Mouse (Mus musculus): ENCODE results near the gene Suds3. TPM values are rescaled to one million over a fixed set of nuclear protein-coding genes. Genes with fewer than 3 reads are reported as not detected.

Gene Suds3
- polyA plus RNA-seq, 1 experiment from 2014 or later = 26.6 TPM

DNA sequence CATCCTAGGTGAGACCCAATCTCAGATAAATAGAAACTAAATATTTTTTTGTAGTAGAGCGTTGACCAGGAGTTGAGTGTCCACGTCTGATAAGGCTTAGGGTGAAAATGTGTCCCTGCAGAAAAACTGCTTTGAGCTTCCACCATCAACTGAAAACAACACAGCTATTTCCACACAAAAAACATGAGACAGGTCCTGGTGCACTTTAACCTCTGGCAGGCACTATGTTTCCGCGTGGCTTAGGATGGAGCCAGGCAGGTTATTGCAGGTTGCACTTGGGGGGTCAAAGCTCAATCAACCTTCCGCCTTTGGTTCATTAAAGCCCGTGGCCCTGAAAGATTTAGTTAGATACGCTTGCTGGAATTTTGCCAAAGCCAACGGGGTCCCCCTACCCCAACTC is 2.9 kb upstream of the Suds3 start:
- Histone ChIP-seq H3K9me3 (replicated peaks; ENCODE audit: control insufficient read depth, low read length) (no peaks in the 10 kb centered on the region), H3K4me1 (ENCODE audit: control insufficient read depth, low read depth, low read length) (peaks cover 51% of the 10 kb centered on the region), H3K27me3 (ENCODE audit: control insufficient read depth, insufficient read depth, low read depth, low read length) (no peaks in the 10 kb centered on the region), H3K36me3 (ENCODE audit: control insufficient read depth, insufficient read depth) (no peaks in the 10 kb centered on the region), H3K27ac (ENCODE audit: low read length) (peak overlapping the region; percentile 92), H3K4me3 (ENCODE audit: low read depth, low read length) (peak overlapping the region; percentile 31), H3K9ac (ENCODE audit: low read depth, low read length) (peak overlapping the region; percentile 10), H3K4me2 (ENCODE audit: low read depth, low read length) (peak overlapping the region; percentile 77)
- ATAC-seq (ENCODE audit: low read depth) = no peak
- WGBS (ENCODE audit: insufficient replicate concordance) = 21% methylated on average over 8 of the region's 8 CpGs

DNA sequence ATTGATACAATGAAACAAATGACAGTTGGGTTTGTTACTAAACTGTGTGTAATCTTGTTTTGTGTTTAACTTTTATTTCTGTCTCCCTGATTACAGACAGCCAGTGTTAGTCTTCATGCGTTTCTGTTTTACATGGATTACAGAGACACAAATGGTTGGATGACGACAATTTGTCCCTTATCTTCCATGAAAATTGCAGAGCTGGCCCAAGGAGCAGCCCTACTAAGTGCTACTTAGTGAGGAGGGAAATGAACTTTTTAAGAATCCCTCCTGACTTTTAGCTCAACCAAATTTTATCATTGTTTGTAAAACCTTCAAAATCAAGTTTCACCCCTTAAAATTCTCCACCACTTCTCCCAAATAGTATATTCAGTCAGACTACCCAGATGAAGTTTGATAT is 2.3 kb upstream of the Suds3 start:
- Histone ChIP-seq H3K9ac (ENCODE audit: low read depth, low read length) (no peak overlapping the region), H3K9me3 (replicated peaks; ENCODE audit: control insufficient read depth, low read length) (no peaks in the 10 kb centered on the region), H3K4me2 (ENCODE audit: low read depth, low read length) (peak overlapping the region; percentile 77; the same call in 1 of the 2 replicates), H3K36me3 (ENCODE audit: control insufficient read depth, insufficient read depth) (peaks cover 2% of the 10 kb centered on the region; the same call in 1 of the 2 replicates), H3K27ac (ENCODE audit: low read length) (peak overlapping the region; percentile 92), H3K27me3 (ENCODE audit: control insufficient read depth, insufficient read depth, low read depth, low read length) (no peaks in the 10 kb centered on the region), H3K4me3 (ENCODE audit: low read depth, low read length) (no peak overlapping the region), H3K4me1 (ENCODE audit: control insufficient read depth, low read depth, low read length) (peaks cover 45% of the 10 kb centered on the region)
- ATAC-seq (ENCODE audit: low read depth) = no peak
- WGBS (ENCODE audit: insufficient replicate concordance) = 46% methylated on average over 2 of the region's 2 CpGs

DNA sequence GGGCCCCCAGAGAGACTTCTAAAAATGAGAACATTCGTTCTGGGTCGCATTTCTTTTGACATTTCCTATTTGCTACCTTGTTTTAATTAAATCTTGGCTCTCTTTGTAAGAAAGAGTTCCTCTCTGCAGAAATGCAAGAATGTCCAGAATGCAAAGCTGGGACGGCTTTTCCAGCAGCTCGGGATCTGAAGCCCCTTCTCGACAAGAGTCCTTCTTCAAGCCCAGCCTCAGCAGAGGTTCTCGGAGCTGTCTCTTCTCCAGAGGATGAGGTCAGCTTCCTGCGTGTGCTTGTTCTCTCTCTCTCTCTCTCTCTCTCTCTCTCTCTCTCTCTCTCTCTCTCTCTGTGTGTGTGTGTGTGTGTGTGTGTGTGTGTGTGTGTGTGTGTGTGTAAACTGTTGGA is 1.8 kb upstream of the Suds3 start:
- no peak for ATAC-seq (ENCODE audit: low read depth)
- WGBS (ENCODE audit: insufficient replicate concordance) = 50% methylated on average over 7 of the region's 7 CpGs
- Histone ChIP-seq H3K27ac (ENCODE audit: low read length) (peak overlapping the region; percentile 52), H3K4me1 (ENCODE audit: control insufficient read depth, low read depth, low read length) (peaks cover 40% of the 10 kb centered on the region), H3K4me3 (ENCODE audit: low read depth, low read length) (no peak overlapping the region), H3K4me2 (ENCODE audit: low read depth, low read length) (no peak overlapping the region), H3K36me3 (ENCODE audit: control insufficient read depth, insufficient read depth) (peaks cover 7% of the 10 kb centered on the region), H3K9me3 (replicated peaks; ENCODE audit: control insufficient read depth, low read length) (no peaks in the 10 kb centered on the region), H3K27me3 (ENCODE audit: control insufficient read depth, insufficient read depth, low read depth, low read length) (no peaks in the 10 kb centered on the region), H3K9ac (ENCODE audit: low read depth, low read length) (no peak overlapping the region)

DNA sequence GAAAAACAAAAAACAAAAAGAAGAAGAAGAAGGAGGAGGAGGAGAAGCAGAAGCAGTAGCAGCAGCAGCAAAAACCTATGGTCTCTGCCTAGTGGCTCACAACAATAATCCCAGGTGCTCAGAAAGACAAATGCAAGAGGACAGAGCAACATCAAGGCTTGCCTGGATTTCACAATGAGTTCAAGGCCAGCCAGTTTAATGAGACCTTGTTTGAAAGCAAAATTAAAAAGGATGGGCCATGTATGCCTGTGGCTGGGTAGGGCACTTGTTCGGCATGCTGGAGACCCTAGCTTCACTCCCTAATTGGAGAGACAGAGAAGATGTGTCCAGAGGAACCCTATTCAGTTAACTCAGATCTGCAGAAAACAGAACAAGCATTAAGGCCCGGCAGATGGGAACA is 1.3 kb upstream of the Suds3 start:
- Histone ChIP-seq H3K27me3 (ENCODE audit: control insufficient read depth, insufficient read depth, low read depth, low read length) (no peaks in the 10 kb centered on the region), H3K27ac (ENCODE audit: low read length) (peak overlapping the region; percentile 52), H3K36me3 (ENCODE audit: control insufficient read depth, insufficient read depth) (peaks cover 12% of the 10 kb centered on the region), H3K4me3 (ENCODE audit: low read depth, low read length) (no peak overlapping the region), H3K9ac (ENCODE audit: low read depth, low read length) (no peak overlapping the region), H3K4me1 (ENCODE audit: control insufficient read depth, low read depth, low read length) (peaks cover 35% of the 10 kb centered on the region), H3K9me3 (replicated peaks; ENCODE audit: control insufficient read depth, low read length) (no peaks in the 10 kb centered on the region), H3K4me2 (ENCODE audit: low read depth, low read length) (no peak overlapping the region)
- no peak for ATAC-seq (ENCODE audit: low read depth)
- 51% methylated on average over 2 of the region's 2 CpGs for WGBS (ENCODE audit: insufficient replicate concordance)

DNA sequence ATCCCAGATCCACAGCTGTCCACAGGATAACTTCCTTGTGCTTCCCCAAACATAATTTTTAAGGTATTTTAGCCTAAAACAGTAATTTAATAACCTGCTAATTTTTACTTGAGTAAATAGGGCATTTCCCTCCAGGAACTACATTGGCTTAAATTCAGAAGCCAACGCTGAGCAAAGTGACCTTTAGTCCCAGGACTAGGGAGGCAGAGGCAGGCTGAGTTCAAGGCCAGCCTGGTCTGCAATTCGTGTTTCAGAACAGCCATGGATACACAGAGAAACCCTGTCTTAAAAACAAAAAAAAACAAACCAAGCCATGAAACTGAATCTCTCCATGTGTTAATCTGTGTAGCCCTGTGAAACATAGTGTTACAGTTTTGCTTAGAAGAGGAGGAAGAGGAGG is 747 bp upstream of the Suds3 start:
- Histone ChIP-seq H3K4me2 (ENCODE audit: low read depth, low read length) (peak overlapping the region; percentile 73; the same call in 1 of the 2 replicates), H3K4me3 (ENCODE audit: low read depth, low read length) (no peak overlapping the region), H3K36me3 (ENCODE audit: control insufficient read depth, insufficient read depth) (peaks cover 14% of the 10 kb centered on the region), H3K9me3 (replicated peaks; ENCODE audit: control insufficient read depth, low read length) (no peaks in the 10 kb centered on the region), H3K9ac (ENCODE audit: low read depth, low read length) (no peak overlapping the region), H3K27me3 (ENCODE audit: control insufficient read depth, insufficient read depth, low read depth, low read length) (no peaks in the 10 kb centered on the region), H3K27ac (ENCODE audit: low read length) (no peak overlapping the region; the same call in 1 of the 2 replicates), H3K4me1 (ENCODE audit: control insufficient read depth, low read depth, low read length) (peaks cover 32% of the 10 kb centered on the region)
- ATAC-seq (ENCODE audit: low read depth) = no peak
- WGBS (ENCODE audit: insufficient replicate concordance) = 54% methylated on average over 2 of the region's 2 CpGs

DNA sequence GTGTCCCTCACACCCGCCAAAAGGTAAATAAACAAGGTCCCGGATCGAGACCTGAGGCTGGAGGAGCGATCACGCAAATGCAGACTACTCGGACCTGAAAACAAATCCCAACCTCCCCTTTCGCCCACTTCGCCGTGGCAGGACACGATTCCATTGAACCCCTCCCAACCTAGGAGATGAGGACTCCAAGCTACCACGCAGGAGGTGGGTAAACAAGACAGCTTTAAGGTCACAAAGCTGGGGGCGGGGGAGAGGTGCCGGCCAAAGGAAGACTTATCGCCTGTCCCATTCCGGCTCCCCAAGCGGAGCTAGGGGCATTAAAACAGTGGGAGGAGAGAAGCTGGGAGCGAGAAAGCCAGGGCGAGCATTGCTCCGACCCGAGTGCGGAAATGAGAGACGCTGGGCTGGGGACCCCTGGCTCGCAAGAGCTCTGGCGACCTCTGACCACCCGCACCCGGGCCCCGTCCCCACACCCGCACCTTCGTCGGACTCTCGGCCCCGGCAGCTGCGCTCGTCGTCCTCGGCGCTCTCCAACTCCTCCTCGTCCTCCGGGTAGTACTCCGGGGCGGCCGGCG is 633 bp downstream of the Suds3 start:
- Histone ChIP-seq H3K4me1 (ENCODE audit: control insufficient read depth, low read depth, low read length) (peaks cover 23% of the 10 kb centered on the region), H3K36me3 (ENCODE audit: control insufficient read depth, insufficient read depth) (peaks cover 18% of the 10 kb centered on the region), H3K4me2 (ENCODE audit: low read depth, low read length) (peak overlapping the region; percentile 73), H3K4me3 (ENCODE audit: low read depth, low read length) (peak overlapping the region; percentile 93), H3K9ac (ENCODE audit: low read depth, low read length) (peak overlapping the region; percentile 91), H3K27me3 (ENCODE audit: control insufficient read depth, insufficient read depth, low read depth, low read length) (no peaks in the 10 kb centered on the region), H3K9me3 (replicated peaks; ENCODE audit: control insufficient read depth, low read length) (no peaks in the 10 kb centered on the region), H3K27ac (ENCODE audit: low read length) (peak overlapping the region; percentile 85)
- no peak for ATAC-seq (ENCODE audit: low read depth)
- WGBS (ENCODE audit: insufficient replicate concordance) = under 1% methylated on average over 43 of the region's 43 CpGs

DNA sequence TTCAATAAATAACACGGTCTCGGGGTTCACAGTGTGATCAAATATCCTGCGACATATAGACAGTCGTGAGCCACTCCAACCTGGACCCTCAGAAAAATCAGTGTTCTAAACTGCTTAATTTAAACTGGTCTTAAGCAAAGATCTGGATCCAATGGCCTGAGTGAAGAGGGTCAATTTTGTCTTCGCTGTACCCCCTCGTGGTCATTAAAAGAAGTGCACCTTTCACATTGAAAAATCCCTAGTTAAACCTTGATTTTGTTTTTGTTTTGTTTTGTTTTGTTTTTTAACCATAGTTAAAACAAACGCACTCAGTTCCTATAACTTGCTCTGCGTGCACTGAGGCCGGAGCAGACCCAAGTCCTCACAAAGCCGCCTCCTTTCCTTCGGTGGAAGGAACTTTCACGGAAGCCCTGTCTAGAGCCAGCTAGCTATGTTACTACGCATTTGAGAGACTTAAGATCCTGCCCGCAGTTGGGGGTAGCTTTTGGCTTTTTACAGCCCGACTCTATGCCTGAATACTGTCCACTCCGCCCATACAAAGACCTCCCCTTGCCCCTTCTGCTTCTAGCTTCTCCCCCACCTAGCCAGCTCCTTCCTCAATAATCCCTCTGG is 1.2 kb downstream of the Suds3 start:
- Histone ChIP-seq H3K4me2 (ENCODE audit: low read depth, low read length) (peak overlapping the region; percentile 73), H3K27me3 (ENCODE audit: control insufficient read depth, insufficient read depth, low read depth, low read length) (no peaks in the 10 kb centered on the region), H3K4me1 (ENCODE audit: control insufficient read depth, low read depth, low read length) (peaks cover 23% of the 10 kb centered on the region), H3K27ac (ENCODE audit: low read length) (peak overlapping the region; percentile 85), H3K9ac (ENCODE audit: low read depth, low read length) (peak overlapping the region; percentile 91), H3K9me3 (replicated peaks; ENCODE audit: control insufficient read depth, low read length) (no peaks in the 10 kb centered on the region), H3K36me3 (ENCODE audit: control insufficient read depth, insufficient read depth) (peaks cover 18% of the 10 kb centered on the region), H3K4me3 (ENCODE audit: low read depth, low read length) (peak overlapping the region; percentile 93)
- no peak for ATAC-seq (ENCODE audit: low read depth)
- WGBS (ENCODE audit: insufficient replicate concordance) = 4% methylated on average over 16 of the region's 16 CpGs

DNA sequence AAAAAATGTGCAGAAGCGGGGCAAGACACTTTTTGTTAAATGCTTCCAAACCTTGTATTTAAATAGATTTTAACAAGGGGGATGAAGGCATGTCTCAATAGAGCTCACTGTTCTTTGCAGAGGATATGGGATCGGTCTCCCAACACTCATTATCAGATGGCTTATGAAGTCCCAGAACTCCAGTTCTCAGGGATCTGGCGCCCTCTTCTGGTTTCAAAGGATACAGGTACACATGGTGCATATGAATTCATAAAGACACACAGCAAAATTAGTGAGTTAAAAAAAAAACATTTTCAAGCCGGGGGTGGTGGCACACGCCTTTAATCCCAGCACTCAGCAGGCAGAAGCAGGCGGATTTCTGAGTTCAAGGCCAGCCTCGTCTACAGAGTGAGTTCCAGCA is 2.6 kb downstream of the Suds3 start:
- H3K4me1 ChIP-seq (ENCODE audit: control insufficient read depth, low read depth, low read length) = peaks cover 15% of the 10 kb centered on the region
- peaks cover 29% of the 10 kb centered on the region for H3K36me3 ChIP-seq (ENCODE audit: control insufficient read depth, insufficient read depth)
- no peak overlapping the region for H3K4me3 ChIP-seq (ENCODE audit: low read depth, low read length)
- no peaks in the 10 kb centered on the region for H3K9me3 ChIP-seq (replicated peaks; ENCODE audit: control insufficient read depth, low read length)
- 80% methylated on average over 7 of the region's 7 CpGs for WGBS (ENCODE audit: insufficient replicate concordance)
- no peaks in the 10 kb centered on the region for H3K27me3 ChIP-seq (ENCODE audit: control insufficient read depth, insufficient read depth, low read depth, low read length)
- no peak overlapping the region for H3K27ac ChIP-seq (ENCODE audit: low read length)
- H3K4me2 ChIP-seq (ENCODE audit: low read depth, low read length) = no peak overlapping the region
- H3K9ac ChIP-seq (ENCODE audit: low read depth, low read length) = no peak overlapping the region
- no peak for ATAC-seq (ENCODE audit: low read depth)

DNA sequence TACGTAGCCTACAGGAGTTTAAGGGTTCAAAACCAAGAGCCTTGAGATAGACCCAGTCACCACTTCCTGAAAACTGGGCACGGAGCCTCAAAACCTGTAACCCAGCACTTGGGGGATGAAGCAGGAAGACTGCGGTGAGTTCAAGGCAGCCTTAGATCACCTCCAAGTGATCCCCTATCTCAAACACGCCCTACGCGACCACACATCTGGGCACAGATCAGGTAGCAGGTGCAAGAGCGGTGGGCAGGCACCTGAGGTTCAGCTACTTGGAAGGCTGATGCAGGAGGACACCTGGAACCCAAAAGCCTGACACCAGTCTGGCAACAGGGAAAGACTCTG is 4.2 kb downstream of the Suds3 start:
- H3K9ac ChIP-seq (ENCODE audit: low read depth, low read length) = no peak overlapping the region
- no peak for ATAC-seq (ENCODE audit: low read depth)
- no peak overlapping the region for H3K4me3 ChIP-seq (ENCODE audit: low read depth, low read length)
- H3K4me2 ChIP-seq (ENCODE audit: low read depth, low read length) = no peak overlapping the region
- peaks cover 37% of the 10 kb centered on the region for H3K36me3 ChIP-seq (ENCODE audit: control insufficient read depth, insufficient read depth)
- no peaks in the 10 kb centered on the region for H3K9me3 ChIP-seq (replicated peaks; ENCODE audit: control insufficient read depth, low read length)
- no peak overlapping the region for H3K27ac ChIP-seq (ENCODE audit: low read length)
- 89% methylated on average over 7 of the region's 7 CpGs for WGBS (ENCODE audit: insufficient replicate concordance)
- no peaks in the 10 kb centered on the region for H3K27me3 ChIP-seq (ENCODE audit: control insufficient read depth, insufficient read depth, low read depth, low read length)
- peaks cover 6% of the 10 kb centered on the region for H3K4me1 ChIP-seq (ENCODE audit: control insufficient read depth, low read depth, low read length)

Data from liver, embryonic 16.5 days (tissue).